Mouse (Mus musculus) midbrain, embryonic 14.5 days (tissue): ENCODE results near the gene Hoxd11. TPM values are rescaled to one million over a fixed set of nuclear protein-coding genes. Genes with fewer than 3 reads are reported as not detected.

ENCODE experiments used
- ATAC-seq: fragments of 200-750 bp; cut with Nextera tagmentation; 2 replicates; pipeline ENCODE4 v1.8.0; 2017; ENCODE audit warnings: moderate number of reproducible peaks, moderate library complexity; ENCODE audit not compliant: low FRiP score, low TSS enrichment
- DNase-seq: peaks from one replicate; pipeline ENCODE4 v3.0.0-alpha.2; 2015
- H3K27ac ChIP-seq: fragments of 300-500 bp; sonication (generic); replicated peaks from 2 replicates; pipeline ENCODE4 v1.5.1; 2014; ENCODE audit warnings: mild to moderate bottlenecking, low read depth, low read length, moderate library complexity
- H3K27me3 ChIP-seq: fragments of 300-500 bp; sonication (generic); 2 replicates; pipeline ENCODE4 v1.6.1; 2014; ENCODE audit warnings: low read length, control low read depth, mixed read lengths; ENCODE audit not compliant: control insufficient read depth, insufficient read depth
- H3K36me3 ChIP-seq: fragments of 300-500 bp; sonication (generic); 2 replicates; pipeline ENCODE4 v1.6.1; 2014; ENCODE audit warnings: low read length, control low read depth; ENCODE audit not compliant: control insufficient read depth, insufficient read depth
- H3K4me1 ChIP-seq: fragments of 300-500 bp; sonication (generic); 2 replicates; pipeline ENCODE4 v1.6.1; 2014; ENCODE audit warnings: mild to moderate bottlenecking, antibody characterized with exemption, low read length, control low read depth; ENCODE audit not compliant: control insufficient read depth, insufficient read depth
- H3K4me2 ChIP-seq: fragments of 300-500 bp; sonication (generic); 2 replicates; pipeline ENCODE4 v1.6.1; 2014; ENCODE audit warnings: mild to moderate bottlenecking, low read length, moderate library complexity
- H3K4me3 ChIP-seq: fragments of 300-500 bp; sonication (generic); replicated peaks from 2 replicates; pipeline ENCODE4 v1.5.1; 2014; ENCODE audit warnings: low read depth, low read length
- H3K9ac ChIP-seq: fragments of 300-500 bp; sonication (generic); replicated peaks from 2 replicates; pipeline ENCODE4 v1.6.1; 2014; ENCODE audit warnings: mild to moderate bottlenecking, low read length, moderate library complexity
- H3K9me3 ChIP-seq: fragments of 300-500 bp; sonication (generic); 2 replicates; pipeline ENCODE4 v1.6.1; 2016; ENCODE audit warnings: low read length, control low read depth, mixed read lengths; ENCODE audit not compliant: control insufficient read depth
- WGBS: fragments of 180-500 bp; shearing (Covaris S2); extraction: QIAGEN DNeasy Blood & Tissue Kit; methylation state at CpG from one replicate; pipeline ENCODE4 v1.1.7; 2014; 5-methylcytosine and 5-hydroxymethylcytosine counted together
- polyA plus RNA-seq: library from polyadenylated mRNA; unstranded; fragments of >200 nt; fragmentation: Nextera tagmentation; extraction: Ambion mirVana; gene quantifications from 2 replicates; pipeline ENCODE4 v1.2.1, GENCODE M21; 2014

Gene Hoxd11
- polyA plus RNA-seq, 1 experiment from 2014 or later = not detected

DNA sequence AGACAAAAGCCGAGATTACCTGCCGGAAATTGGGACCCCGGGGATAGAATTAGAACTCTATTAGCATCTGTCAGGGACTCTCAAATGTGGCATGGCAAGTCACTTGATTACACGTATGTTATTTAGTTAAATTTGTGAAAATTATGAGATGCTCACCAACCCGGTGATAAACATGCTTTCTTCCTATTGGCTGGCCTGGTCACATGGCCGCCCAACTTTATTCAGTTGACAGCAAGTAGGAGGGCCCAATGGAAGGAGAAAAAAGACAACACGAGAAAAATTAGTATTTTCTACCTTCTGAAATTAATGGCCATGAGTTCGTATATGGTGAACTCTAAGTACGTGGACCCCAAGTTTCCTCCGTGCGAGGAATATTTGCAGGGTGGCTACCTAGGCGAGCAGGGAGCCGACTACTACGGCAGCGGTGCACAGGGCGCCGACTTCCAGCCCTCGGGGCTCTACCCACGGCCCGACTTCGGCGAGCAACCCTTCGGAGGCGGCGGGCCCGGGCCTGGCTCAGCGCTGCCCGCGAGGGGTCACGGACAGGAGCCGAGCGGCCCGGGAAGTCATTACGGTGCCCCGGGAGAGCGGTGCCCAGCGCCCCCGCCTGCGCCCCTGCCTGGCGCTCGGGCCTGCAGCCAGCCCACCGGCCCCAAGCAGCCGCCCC lies 47.7 kb downstream of the Hoxd11 start:
- Histone ChIP-seq H3K27ac (no peak overlapping the region), H3K4me3 (0 out of 2 replicates have a peak overlapping the region, but pooled peaks have one; percentile 3), H3K9ac (no peak overlapping the region), H3K27me3 (peaks cover 99% of the 10 kb centered on the region), H3K4me2 (no peak overlapping the region), H3K36me3 (no peaks in the 10 kb centered on the region), H3K9me3 (no peaks in the 10 kb centered on the region), H3K4me1 (no peaks in the 10 kb centered on the region)
- 1% methylated on average over 43 of the region's 43 CpGs for WGBS
- DNase-seq (no peak), ATAC-seq (no peak; the same call in 1 of the 2 replicates)

DNA sequence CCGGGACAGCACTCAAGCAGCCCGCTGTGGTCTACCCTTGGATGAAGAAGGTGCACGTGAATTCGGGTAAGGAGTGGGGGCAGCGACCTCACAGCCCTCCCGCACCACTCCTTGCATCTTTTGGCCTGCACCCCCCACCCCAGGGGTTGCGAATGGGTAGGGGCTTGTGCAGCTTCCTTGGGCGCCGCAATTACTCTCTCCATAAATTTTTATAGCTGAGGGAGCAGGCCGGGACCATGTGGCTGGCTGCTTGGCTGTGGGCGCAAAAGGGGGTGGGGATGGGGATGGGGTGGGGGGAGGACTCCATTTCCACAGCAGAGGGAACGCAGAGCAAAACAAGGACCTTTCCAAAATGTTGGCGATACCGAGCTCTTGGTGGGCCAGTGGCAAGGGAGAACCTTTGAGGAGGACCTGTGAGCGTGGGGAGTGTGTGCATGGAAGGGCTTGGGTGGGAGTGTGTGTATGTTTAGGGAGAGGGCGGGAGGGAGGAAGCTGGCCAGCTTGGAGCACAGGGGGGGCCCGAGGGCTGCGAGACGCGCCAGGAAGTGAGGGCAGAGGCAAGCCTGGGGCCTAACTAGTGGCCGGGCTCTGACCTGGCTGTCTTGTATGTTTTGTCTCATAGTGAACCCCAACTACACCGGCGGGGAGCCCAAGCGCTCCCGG lies 48.4 kb downstream of the Hoxd11 start:
- H3K27ac ChIP-seq = no peak overlapping the region
- no peak for DNase-seq
- H3K4me2 ChIP-seq = no peak overlapping the region
- H3K36me3 ChIP-seq = no peaks in the 10 kb centered on the region
- H3K27me3 ChIP-seq = peaks cover 99% of the 10 kb centered on the region
- no peaks in the 10 kb centered on the region for H3K9me3 ChIP-seq
- no peak overlapping the region for H3K9ac ChIP-seq
- no peaks in the 10 kb centered on the region for H3K4me1 ChIP-seq
- H3K4me3 ChIP-seq = no peak overlapping the region
- ATAC-seq = no peak
- WGBS = under 1% methylated on average over 25 of the region's 25 CpGs

DNA sequence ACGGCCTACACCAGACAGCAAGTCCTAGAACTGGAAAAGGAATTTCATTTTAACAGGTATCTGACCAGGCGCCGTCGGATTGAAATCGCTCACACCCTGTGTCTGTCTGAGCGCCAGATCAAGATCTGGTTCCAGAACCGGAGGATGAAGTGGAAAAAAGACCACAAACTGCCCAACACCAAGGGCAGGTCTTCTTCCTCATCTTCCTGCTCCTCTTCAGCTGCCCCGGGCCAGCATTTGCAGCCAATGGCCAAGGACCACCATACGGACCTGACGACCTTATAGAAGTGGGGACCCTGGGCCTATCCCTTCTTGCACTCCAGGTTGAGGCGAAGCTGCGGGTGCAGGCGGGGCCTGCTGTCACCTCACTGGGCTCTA lies 48.9 kb downstream of the Hoxd11 start:
- H3K27ac ChIP-seq = no peak overlapping the region

DNA sequence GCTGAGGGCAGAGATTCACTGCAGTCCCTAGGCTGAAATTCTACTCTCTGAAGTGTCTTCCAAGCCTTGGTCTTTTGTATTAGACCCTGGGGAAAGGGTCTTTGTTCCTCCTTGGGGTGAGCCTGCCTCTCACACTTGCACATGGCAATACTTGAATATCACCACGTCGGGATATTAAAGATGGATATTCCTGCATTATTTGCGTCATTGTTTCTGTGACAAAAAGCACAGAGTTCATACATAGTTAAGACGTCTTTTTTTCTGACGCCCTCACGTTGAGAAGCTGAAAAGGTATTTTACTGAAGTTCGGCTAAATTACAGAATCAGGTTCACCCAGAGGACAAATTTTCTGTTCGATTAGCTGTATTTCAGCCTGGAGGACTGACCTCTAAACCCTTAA lies 51.0 kb downstream of the Hoxd11 start:
- Histone ChIP-seq H3K27ac (no peak overlapping the region), H3K27me3 (peaks cover 97% of the 10 kb centered on the region), H3K4me1 (no peaks in the 10 kb centered on the region), H3K4me2 (no peak overlapping the region), H3K9me3 (no peaks in the 10 kb centered on the region), H3K4me3 (no peak overlapping the region), H3K36me3 (no peaks in the 10 kb centered on the region), H3K9ac (no peak overlapping the region)
- ATAC-seq (no peak), DNase-seq (no peak)
- WGBS = 3% methylated on average over 8 of the region's 8 CpGs

More for the DNA sequence above, 48.9 kb downstream of the Hoxd11 start:
- peaks cover 97% of the 10 kb centered on the region for H3K27me3 ChIP-seq
- no peaks in the 10 kb centered on the region for H3K9me3 ChIP-seq
- H3K4me2 ChIP-seq = no peak overlapping the region
- DNase-seq (no peak), ATAC-seq (no peak)
- 1% methylated on average over 13 of the region's 13 CpGs for WGBS
- H3K36me3 ChIP-seq = no peaks in the 10 kb centered on the region
- no peak overlapping the region for H3K4me3 ChIP-seq
- no peaks in the 10 kb centered on the region for H3K4me1 ChIP-seq
- H3K9ac ChIP-seq = no peak overlapping the region

DNA sequence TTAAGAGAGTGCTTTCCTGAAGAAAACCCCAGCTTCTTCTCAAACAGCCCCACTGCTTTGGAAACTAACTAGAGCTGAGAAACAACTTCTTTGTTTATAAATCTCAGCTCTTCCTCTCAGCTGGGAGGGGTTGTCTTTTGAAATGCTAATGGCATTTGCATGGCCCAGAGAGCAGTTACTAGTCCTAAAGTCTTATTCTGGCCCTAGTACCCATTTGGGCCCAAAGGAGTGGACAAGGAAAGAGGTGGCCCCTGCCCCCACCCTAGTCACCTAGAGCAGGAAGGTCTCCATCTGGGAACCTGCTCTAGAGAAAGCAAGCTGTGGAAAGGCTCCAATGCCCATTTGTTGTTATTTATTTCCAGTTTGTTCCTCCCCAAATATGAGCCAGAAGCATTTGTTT lies 51.7 kb downstream of the Hoxd11 start:
- H3K4me2 ChIP-seq = no peak overlapping the region
- no peak for DNase-seq

DNA sequence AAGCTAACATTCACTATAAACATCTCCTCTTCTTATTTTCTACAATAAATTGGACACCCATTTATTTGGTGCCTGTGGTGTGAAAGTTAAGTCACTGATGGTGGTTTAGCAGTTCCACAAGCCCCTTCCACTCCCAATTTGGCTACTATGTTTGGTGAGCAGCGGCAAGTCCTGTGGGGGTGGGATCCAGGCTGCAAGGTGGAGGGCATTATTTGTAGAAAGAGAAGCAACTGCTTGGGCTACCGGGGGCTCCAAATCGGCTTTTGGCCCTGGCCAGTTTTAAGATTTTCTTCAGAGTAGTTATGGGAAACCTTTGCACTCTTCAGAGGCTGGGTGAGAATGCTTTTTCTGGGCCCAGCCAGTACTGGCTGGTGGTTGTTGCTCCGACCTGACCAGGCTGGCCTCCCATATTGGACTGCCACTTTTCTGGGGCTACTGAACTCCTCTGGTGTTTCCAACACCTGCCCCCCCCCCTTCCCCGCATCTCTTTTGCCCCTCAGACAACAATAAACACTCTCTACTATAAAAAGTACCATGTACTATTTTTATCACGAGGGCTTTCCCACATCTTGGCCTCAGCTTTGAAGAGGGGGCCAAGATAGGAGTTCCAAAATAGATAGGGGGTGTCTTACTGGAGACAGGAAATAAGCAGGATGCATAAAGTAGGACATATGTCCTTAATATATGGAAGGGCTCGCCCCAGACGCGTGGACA lies 52.6 kb downstream of the Hoxd11 start:
- WGBS = 3% methylated on average over 9 of the region's 9 CpGs
- no peak overlapping the region for H3K4me2 ChIP-seq
- no peaks in the 10 kb centered on the region for H3K36me3 ChIP-seq
- no peaks in the 10 kb centered on the region for H3K4me1 ChIP-seq
- H3K27me3 ChIP-seq = peaks cover 97% of the 10 kb centered on the region
- H3K9ac ChIP-seq = no peak overlapping the region
- ATAC-seq (no peak), DNase-seq (no peak)
- H3K27ac ChIP-seq = no peak overlapping the region
- no peak overlapping the region for H3K4me3 ChIP-seq
- H3K9me3 ChIP-seq = no peaks in the 10 kb centered on the region

More for the DNA sequence above, 51.7 kb downstream of the Hoxd11 start:
- ATAC-seq = no peak
- no peak overlapping the region for H3K4me3 ChIP-seq
- no peaks in the 10 kb centered on the region for H3K36me3 ChIP-seq
- H3K4me1 ChIP-seq = no peaks in the 10 kb centered on the region
- H3K9ac ChIP-seq = no peak overlapping the region
- peaks cover 97% of the 10 kb centered on the region for H3K27me3 ChIP-seq
- no peaks in the 10 kb centered on the region for H3K9me3 ChIP-seq
- no peak overlapping the region for H3K27ac ChIP-seq

DNA sequence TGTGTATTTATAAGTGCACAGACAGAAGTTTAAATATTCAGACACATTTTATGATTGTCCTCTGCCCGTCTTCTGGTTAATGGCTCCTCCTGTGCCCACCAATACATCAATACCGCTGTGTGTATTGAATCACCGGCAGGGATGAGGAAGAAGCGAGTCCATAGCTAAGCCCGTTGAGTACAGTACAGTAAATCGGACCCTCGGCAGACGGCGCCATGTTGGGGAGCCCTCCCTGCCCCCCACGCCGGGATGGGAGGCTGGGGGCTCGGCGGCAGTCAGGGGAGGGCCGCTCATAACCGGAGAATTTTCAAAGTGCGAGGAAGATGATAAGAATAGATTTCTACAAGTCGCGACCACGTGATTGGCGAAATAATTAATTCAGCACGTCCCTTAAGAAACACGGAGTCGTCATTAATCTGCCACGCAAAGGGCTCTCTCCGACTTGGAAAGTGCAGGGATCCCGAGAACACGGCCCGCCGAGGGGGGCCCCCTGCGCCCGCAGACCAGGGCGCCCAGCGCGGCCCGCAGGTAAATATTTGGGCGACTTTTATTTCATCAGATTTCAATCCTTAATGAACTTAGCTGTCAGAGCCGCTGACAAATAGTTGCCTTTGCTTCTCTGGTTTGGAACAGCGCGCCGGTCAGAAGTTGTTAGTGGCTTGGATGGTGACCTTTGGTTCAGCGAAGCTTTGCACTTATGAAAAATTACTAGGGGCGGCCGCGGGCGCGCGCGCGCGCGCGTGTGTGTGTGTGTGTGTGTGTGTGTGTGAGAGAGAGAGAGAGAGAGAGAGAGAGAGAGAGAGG lies 53.4 kb downstream of the Hoxd11 start:
- DNase-seq (no peak), ATAC-seq (no peak)
- no peaks in the 10 kb centered on the region for H3K4me1 ChIP-seq
- H3K4me2 ChIP-seq = no peak overlapping the region
- no peak overlapping the region for H3K9ac ChIP-seq
- H3K27me3 ChIP-seq = peaks cover 97% of the 10 kb centered on the region
- no peaks in the 10 kb centered on the region for H3K9me3 ChIP-seq
- under 1% methylated on average over 52 of the region's 52 CpGs for WGBS
- H3K36me3 ChIP-seq = no peaks in the 10 kb centered on the region
- H3K4me3 ChIP-seq = no peak overlapping the region
- H3K27ac ChIP-seq = no peak overlapping the region

DNA sequence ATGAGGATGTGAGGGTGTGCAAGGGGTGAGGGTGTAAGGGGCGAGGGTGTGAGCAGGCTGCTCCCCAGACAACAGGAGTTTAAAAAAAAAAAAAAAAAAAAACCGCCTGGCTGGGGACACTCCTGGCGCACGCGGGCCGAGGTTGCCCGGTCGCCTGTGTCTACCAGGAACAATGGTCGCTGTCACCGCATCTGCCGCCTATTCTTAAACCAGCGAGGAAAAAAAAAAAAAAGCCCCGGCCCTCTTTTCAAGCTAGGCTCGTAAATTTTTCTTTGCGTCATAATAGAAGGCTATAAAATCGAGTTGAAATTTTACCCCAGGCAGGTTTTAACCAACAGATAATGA lies 53.9 kb downstream of the Hoxd11 start:
- Histone ChIP-seq H3K9me3 (no peaks in the 10 kb centered on the region), H3K27ac (no peak overlapping the region), H3K4me1 (no peaks in the 10 kb centered on the region), H3K9ac (no peak overlapping the region), H3K4me2 (no peak overlapping the region), H3K4me3 (no peak overlapping the region), H3K36me3 (no peaks in the 10 kb centered on the region), H3K27me3 (peaks cover 97% of the 10 kb centered on the region)
- ATAC-seq (no peak), DNase-seq (no peak)
- 0% methylated on average over 16 of the region's 16 CpGs for WGBS
